Mouse (Mus musculus) Muller cell, postnatal 12 days (primary cell): ENCODE results near the gene Mex3a.
A peak's percentile ranks its signal among the peaks of the same experiment; 100 is the strongest.

Experiments used
- DNase-seq: peaks from one replicate; pipeline ENCODE4 v3.0.0-alpha.2; 2015; ENCODE audit errors: inconsistent ontology term

Gene Mex3a

DNA sequence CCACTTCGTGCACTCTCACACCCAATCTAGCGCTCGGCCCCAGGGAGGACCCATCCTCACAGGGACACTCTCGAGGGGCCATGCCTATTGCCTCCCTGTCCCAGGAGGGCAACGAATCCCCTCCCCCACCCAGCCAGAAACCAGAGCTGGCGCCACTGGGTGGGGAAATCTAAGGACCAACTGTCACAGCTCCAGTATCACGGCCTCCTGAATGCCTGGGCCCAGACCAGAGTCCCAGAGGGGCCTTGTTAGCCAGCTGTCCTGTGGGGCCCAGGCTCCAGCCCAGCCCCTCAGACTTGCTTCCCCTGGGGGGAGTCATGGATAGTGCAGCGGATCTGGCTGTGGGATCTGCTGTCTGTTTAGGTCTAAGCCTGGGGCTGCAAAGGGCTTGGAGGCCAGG, 4.6 kb upstream of the Mex3a start:
- no peak for DNase-seq

DNA sequence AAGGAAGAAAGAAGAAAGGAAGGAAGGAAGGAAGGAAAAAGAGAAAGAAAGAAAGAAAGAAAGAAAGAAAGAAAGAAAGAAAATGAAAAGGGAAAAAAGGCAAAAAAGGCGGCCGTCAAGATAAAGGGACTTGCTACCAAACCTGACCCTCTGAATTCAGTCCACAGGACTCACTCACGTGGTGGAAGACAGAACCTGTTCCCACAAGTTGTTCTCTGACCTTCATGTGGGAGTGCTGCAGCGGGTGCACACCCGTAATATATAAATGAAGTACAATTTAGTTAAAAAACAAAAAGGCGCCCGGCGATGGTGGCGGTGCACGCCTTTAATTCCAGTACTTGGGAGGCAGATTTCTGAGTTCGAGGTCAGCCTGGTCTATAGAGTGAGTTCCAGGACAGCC, 3.5 kb upstream of the Mex3a start:
- DNase-seq, result no peak

DNA sequence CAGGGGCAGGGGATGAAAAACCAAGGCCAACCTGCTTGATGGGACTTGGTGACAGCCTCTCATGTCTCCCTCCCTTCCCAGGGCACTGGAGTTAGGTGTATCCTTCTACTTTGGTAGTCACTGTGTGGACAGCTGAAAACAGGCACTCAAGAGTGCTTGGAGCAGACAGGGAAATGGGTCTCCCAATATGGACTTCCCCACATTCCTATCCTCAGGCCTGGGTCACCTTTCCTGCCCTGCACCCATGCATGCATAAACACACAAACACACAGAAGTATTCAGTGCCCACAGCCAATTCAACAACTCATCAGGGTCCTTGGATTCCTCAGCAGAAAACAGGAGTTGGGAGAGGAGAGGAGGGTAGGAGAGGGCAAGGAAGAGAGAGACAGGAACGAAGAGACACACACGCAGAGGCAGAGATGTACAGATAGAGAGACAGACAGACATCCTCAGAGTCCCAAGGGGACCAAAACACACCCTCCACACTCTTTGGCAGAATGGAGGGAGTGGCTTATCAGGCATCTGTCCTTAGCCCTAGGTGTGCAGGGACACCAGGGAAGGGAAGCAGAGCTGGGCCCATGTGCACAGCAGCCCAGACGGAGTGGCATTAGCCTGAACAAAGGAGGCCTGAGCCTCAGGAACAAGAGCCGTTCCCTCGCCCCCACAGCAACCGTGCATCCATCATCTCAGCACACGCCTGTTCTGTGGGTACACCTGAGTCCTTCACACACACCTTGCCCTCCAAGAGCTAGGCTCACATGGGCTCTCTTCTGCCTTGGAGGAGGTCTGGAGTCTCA, 2.8 kb upstream of the Mex3a start:
- DNase-seq, result no peak

DNA sequence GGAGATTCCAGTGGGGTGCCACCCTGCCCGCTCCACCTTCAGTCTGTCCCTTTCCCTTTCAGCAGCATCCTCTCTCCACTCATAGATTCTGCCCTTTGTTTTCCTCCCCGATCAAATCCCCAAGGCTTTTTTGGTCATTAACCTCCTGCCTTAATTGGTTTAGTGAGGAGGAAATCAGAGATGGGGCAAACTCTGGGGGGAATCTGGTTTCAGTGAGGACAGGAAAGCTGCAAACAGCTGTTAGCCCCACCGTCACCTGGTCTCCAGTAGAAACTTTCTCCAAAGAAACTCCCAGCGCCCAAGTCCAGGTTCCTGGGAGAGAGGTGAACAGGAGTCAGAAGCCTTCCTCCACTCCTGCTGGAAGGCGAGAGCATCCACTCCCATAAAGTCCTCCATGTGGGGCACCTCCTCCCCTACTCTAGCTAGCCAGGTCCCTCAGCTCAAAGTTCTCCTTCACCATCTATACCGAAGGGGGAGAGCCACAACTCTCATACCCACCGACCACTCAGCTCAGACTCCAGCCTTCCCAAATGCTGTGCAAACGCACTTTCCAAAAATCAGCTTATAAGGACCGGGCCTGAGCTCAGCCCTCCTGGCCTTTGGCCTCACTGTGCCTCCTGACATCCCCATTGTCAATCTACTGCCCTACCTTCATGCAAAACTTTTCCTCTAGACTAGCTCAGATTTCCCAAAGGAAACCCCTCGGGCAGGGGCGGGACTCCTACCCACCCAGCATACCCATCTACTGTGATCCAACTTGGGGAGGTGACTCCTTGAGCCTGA, 1.9 kb upstream of the Mex3a start:
- no peak for DNase-seq

DNA sequence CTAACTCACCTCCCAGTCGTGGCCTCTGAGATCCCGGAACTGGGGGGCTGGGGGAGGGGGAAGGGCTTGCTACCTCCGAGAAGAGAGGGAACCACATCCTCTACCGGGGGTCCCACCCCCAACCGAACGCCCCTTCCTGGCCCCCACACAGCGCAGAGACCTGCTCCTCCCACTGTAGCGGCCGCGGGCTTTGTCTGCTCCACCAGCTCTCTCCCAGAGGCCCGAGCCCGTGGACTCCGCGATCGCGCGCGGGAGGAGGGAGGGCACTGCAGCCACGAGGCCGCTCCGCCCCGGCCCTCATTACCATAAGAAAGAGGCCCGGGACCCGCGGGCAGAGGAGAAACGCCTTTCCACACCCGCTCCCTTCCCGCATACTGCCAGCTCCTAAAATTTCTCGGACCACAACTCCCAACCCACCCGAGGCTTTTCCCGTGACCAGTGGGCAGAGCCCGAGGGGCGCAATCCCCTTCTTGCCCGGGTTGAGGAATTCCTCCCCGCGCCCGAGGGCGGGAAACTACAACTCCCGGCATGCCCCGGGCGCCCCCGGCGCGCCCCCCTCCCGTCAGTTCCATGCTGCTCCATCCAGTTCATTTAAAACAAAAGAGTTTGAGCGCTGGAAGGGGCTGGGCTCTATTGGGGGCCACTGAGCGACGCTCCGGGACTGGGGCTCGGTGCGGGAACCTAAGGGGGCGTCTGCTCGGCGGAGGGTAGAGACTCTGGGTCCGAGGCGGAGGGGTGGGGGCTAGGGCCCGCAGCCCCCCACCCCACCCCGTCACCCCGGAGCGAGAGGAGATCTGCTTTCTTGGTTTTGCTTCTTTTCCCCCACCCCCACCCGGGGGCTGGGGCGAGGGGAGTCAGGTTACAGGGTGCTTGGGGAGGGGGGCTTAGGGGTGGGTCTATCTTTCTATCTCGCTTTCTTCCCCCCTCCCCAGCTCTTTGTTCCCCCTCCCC, 572 bp upstream of the Mex3a start:
- DNase-seq, result peak; percentile 88

DNA sequence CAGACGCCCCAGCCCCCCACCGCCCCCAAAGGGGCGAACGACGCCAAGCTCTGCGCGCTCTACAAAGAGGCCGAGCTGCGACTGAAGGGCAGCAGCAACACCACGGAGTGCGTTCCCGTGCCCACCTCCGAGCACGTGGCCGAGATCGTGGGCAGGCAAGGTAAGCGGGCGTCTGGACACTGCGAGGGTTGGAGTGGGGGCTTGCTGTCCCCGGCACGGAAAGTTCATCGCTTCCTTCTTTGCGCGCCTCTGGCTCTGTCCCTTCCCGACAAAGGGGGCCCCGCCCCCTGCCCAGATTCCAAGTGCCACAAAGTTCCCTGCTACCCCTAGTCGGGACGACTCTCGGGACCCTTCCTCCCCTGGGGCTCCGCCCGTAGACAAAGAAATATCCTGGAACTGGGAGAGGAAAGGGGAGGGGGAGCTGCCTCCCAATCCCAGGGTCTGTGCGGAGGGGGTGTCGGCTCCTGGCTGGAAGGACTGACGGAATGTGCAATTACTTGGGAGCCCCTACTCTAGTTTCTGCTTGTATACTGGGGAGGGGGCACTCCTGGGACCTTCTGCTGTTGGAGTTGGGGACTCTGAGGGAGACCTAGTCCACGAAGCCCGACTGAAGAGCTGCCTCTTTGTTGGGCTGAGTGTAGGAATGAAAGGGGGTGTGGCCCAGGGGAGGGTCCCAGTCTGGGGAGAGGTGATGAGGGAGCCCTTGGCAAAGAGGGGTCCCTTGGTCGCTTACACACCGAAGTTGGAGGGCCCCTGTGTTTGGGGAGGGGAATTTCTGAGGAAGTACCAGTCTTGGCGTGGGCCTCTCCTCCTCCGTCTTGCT, 705 bp downstream of the Mex3a start:
- no peak for DNase-seq

DNA sequence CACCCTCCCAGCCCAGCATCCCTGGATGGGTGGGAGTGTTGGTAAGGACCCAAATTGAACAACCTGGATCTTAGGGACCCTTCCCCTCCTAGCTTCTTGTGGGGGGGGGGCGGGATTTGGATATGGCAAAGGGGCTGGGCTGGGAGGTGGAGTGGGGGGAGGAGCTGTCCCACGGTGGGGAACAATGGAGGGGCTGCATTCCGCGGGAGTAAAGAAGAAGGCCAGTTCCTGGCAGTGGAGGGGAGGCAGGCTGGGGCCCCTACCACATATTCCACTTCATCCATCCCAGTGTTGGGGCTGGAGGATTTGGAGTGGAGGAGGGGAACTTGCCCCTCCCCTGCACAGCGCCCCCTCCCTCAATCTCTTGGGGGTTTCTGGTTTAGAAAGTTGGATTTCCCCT, 1.5 kb downstream of the Mex3a start:
- DNase-seq, result no peak

DNA sequence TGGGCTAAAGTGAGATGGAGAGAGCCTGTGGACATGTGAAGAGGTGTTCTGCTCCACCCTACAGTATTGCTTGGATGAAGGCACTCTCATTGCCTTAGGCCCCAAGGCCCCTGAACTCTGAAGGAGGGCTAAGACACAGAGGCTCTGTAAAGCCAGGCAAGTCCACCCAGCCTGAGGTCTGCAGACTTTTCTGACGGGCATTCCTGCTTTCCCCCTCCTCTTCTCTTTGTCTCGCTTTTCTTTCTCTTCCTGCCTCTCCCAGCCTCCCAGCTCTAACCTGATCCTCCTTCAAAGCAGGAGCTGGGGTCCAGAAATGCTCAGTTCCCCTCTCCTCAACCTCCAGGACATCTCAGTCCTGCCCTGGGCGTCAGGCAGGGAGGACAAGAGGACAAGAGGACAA, 2.8 kb downstream of the Mex3a start:
- DNase-seq, result no peak

DNA sequence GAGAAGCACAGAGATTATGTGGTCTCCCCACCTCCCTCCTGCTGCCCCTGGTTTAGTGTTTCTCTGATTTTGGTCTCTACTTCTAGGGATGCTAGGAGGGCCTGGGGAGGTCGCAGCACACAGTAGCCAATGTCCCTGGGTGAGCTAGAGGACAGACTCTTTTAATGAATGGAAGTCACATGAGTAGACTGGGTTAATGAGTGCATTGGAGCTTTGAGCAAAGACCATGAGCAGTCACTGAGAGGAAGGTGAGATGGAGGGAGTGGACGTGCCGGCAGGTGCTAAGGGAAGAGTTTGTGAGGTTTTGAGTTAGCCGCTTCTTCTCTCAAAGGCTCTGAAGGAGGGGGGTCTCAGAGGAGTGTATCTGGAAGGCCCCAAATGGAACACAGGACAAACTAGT, 3.3 kb downstream of the Mex3a start:
- no peak for DNase-seq

DNA sequence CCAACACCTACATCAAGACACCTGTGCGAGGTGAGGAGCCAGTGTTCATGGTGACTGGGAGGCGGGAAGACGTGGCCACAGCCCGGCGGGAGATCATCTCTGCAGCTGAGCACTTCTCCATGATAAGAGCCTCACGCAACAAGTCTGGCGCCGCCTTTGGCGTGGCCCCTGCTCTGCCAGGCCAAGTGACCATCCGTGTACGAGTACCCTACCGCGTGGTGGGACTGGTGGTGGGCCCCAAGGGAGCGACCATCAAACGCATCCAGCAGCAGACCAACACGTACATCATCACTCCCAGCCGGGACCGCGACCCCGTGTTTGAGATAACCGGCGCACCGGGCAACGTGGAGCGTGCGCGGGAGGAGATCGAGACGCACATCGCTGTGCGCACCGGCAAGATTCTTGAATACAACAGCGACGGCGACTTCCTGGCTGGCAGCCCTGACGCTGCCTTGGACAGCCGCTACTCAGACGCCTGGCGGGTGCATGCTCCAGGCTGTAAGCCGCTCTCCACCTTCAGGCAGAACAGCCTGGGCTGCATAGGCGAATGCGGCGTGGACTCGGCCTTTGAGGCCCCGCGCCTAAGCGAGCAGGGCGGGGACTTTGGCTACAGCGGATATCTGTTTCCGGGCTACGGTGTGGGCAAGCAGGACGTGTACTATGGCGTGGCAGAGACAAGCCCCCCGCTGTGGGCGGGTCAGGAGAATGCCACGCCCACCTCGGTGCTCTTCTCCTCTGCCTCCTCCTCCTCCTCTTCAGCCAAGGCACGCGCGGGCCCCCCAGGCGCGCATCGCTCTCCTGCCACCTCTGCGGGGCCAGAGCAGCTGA, 4.1 kb downstream of the Mex3a start:
- DNase-seq, result peak; percentile 78

DNA sequence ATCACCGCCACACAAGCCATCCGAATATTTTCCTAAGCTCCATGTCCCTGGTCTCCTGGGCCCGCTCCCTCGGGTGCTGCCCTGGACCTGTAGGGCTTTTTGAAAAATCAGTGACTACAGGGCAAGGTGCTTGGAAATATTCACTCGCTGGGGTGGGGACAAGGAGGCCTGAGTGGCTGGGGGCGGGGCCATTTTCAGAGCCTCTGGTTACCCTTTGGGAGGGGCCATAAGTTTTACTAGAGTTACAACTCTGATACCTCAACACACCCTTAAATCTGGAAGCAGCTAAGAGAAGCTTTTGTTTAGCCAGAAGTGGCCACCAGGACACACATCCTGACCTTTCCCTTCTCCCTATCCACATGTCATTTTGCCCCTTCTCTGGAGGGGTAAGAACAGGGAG, 5.0 kb downstream of the Mex3a start:
- no peak for DNase-seq

DNA sequence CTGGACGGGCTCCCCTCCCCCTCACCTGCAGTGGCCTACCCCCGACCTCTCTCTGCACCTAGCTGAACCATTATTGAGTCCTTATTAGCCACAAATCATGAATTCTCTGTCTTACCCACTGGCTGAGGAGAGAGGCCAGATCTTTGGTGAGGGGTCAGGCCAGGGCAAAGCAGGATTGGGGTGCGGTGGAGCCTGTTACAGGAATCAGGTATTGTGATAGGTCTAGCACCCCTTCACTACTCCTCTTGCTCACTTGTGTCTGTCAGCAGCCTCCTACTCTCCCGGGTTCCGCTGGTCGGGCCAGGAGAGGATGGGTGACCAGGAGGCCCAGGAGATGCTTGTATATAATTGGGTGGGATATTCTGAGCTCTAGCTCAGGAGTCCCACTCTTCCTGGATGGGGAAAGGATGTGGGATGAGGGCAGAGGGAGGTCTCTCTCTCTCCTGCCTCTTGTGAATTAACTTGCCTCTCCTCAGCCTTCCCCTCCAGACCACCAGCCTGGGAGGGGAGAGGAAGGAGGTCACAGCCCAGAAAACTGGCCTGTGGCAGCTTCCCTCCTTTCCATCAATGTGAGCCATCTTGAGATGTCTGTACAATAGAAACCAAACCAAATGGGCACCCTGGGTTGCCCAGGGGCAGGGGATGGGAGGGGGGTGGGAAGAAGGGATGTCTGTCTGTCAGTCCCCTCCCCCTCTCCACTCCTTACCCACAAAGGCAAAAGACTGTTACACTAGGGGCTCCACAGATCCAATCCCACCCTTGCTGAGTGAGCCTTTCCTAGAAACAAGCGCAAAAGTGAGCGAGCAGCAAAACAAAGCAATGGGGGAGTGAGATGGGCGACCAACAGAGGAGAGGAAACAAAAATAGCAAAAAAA, 6.3 kb downstream of the Mex3a start:
- no peak for DNase-seq

DNA sequence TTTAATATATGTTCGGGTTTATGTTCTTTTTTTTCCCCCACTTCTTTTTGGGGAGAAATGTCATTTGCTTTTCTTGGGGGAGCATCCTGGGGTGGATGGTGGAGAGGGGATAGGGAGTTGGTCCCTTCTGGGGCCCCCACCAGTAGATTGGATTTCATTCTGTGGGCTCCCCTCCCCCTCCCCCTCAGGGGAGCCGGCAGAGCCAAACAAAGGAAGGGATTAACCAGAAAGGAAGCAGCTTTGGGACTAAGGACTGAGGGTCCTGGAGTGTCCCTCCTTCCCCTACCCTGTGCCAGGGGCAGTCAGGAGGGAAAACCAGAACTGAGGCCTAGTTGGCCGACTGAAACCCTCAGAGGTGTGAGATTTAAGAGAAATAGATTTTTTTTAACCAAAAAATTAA, 7.2 kb downstream of the Mex3a start:
- DNase-seq, result no peak

DNA sequence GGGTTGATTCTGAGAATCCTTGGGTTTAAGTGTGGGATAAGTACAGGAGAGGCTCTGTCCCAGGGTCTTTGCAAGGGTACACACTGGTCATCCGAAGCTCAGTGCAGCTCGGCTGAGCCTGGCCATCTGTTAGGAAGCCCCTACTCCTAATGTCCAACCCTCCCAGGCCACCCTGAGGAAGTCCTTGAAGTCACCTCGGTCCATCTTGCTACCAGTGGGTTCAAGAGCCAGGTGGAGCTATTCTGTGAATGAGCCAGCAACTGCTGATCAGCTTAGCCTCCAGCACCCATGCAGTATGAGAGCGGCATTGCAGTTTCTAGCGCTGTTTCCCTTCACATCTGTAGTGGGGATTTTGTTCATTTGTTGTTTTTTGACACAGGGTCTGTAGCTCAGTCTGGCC, 7.9 kb downstream of the Mex3a start:
- DNase-seq, result no peak

DNA sequence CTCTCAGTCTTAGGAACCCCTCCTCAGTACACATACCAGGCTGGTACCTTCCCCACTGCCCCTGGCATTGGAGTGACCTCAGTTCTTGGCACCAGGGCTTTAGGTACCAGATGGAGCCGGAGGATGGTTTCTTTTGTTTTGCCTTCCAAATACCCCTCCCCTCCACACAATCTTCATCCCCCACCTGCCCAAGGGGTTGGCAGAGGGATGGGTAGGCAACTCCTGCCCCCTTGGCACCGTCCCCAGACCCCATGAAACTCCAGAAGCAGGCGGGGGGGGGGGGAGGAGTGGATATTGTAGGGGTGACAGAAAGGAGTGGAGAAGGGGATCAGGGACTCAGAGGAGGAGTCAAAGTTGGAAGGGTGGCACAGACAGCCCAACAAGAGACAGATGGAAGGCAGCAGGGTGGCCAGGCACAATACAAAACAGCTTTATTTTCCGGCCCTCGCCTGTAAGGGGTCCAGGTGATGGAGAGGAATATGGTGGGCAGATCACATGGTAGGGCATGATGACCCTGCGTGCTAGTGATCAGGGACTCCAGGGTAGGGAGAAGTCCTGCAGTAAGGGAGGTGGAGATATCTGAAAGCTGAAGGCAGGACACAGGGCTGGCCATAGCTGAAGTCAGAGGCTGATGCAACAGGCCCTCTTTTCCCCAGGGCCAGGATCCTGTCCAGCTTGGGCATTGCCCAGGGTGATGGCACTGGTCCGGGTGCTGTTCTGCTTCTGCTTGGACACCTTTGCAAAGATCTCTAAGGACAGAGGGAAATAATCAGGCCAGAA, 9.6 kb downstream of the Mex3a start:
- no peak for DNase-seq

DNA sequence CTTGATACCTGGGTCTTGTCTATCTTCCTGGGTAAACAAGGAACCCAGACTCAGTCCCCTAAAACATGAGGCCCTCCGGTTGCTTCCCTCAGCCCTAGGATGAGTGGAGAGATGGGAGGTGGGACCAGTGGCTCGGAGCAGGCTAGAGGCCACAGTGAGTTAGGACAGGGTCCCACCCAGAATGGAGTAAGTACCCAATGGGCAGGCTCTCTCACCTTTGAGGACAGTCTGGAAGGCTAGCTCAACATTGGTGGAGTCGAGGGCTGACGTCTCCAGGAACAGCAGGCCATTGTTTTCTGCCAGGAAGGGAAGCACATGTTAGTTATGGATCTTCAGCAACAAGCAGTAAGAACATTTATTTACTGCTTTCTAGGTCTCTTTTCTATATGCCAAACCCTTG, 10.3 kb downstream of the Mex3a start:
- DNase-seq, result no peak

DNA sequence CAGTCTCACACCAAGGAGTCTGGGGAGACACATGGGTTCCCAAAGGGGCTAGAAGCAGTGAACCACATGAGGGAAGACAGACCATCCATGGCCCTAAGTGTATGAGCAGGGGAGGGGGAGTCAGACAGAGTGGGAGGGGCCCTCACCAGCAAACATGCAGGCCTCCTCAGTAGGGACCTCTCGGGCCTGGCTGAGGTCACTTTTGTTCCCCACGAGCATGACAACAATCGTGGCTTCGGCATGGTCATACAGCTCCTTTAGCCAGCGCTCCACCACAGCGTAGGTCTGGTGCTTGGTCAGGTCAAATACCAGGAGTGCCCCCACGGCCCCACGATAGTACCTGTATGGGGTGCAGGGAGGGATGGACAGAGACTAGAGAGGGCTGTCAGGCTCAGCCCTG, 11.0 kb downstream of the Mex3a start:
- DNase-seq, result no peak

DNA sequence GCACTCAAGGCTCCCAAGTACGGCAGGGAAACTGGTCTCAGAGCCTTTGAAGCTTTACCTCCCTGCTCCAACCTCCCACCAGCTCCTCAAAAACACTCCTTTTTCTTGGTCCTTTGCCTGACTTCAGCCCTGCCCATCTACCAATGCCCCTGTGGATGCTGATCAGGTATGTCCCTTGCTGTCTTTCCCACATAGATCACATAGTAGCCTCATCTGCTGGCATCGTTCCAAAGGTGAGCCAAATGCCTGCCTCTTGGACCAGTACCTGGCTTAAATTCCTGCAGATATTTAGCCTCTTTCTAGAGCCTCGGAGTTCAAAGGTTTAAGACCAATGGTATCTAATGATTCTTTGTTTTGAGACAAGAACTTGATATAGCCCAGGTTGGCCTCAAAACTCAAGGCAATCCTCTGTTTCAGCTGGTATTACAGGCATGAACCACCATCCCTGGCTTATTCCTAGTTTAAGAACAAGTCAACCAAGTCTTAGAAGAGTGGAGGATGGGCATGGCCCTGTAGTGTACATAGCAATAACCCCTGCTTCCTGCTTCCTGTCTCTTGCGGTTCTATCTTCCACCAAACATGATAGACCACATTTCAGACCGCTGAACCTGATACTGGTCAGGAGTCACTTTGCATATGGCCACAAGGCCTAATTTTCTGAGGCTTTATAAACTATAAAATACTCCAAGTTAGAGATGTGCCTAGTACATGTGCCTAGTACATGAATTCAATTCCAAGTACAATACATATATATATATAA, 11.6 kb downstream of the Mex3a start:
- no peak for DNase-seq
